Mouse (Mus musculus): ENCODE data around the gene Ids. TPM values are rescaled to one million over a fixed set of nuclear protein-coding genes. Genes with fewer than 3 reads are reported as not detected.
"Not testable (repeated sequence)": the region's sequence is repeated elsewhere in the genome, so short reads cannot be mapped to it uniquely, and the experiment has no call there.

Ids gene
- 2.1 and 3.1 TPM in 2 replicates for polyA plus RNA-seq (2015; fragmentation: Nextera tagmentation; extraction: Ambion mirVana)

DNA sequence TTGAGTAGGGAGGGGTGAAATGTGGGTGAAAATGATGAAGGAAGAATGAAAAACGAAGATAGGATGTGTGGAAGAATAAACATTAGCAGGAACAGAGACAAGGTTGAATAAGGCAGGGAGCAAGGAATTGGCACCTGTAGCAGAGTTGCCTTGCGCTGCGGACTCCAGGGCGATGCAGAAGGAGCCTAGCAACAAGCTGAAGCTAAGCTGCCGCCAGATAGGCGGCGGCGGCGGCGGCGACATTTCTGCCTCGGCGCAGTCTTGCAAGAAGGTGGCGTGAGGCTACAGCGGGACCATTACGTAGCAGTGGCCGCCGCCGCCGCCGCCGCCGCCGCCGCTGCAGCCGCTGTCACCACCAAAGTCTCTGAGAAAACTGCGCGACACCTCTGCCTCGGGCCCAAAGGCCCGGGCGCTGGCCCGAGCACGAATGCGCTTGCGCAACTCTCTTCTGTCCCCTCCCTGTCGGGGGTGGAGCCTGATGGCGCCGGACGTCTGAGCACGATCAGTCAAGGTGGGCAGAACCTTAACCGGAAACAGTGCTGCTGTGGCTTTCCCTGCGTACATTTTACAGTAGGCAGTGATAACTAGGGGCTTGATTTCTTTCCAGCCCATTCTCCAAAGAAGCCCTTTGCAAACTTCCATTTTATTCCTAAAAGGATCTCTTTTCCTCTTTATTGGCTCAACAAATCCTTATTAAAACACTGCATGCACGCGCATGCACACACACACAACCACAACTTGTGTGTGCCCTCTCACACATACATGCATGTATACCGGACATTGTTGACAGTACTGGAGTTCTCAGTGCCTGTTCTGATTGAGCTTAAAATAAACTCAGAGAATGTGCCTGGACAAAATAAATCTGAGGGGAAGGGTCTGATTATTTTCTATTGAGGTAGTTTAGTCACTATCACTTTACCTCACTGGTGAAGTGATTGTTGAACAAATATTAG is at the start of gene Ids:
Gene Ids (minus strand): TSS at position 424 of the 953 bp plus-strand sequence.
- WGBS = 17% methylated on average over 36 of the region's 45 CpGs
- Histone ChIP-seq H3K4me1 (replicated peaks) (no peaks in the 10 kb centered on the region), H3K27ac (no peak within 1 kb of the TSS), H3K9ac (0 out of 2 replicates have a peak within 1 kb of the TSS, but pooled peaks have one; percentile 37), H3K4me2 (replicated peaks) (peak within 1 kb of the TSS; percentile 55), H3K4me3 (replicated peaks) (peak within 1 kb of the TSS; percentile 43), H3K36me3 (no peaks in the 10 kb centered on the region), H3K9me3 (no peaks in the 10 kb centered on the region), H3K27me3 (replicated peaks) (no peaks in the 10 kb centered on the region)
- peak; percentile 97 for ATAC-seq

GRCm38 (mm10) chrX:70392636-70393035 is 27.8 kb upstream of the Ids start:
- not testable (repeated sequence) for H3K4me3 ChIP-seq (replicated peaks); H3K27ac ChIP-seq; H3K27me3 ChIP-seq (replicated peaks); H3K9me3 ChIP-seq; ATAC-seq; H3K4me1 ChIP-seq (replicated peaks); H3K36me3 ChIP-seq; H3K4me2 ChIP-seq (replicated peaks); H3K9ac ChIP-seq

- peak overlapping the region; percentile 49 for H3K4me3 ChIP-seq (replicated peaks)
- H3K9ac ChIP-seq = peak overlapping the region; percentile 54
- H3K4me2 ChIP-seq (replicated peaks) = peak overlapping the region; percentile 58
- ATAC-seq = peak; percentile 62
- H3K9me3 ChIP-seq = no peaks in the 10 kb centered on the region
- 29% methylated on average over 11 of the region's 11 CpGs for WGBS
- H3K27me3 ChIP-seq (replicated peaks) = no peaks in the 10 kb centered on the region
- H3K4me1 ChIP-seq (replicated peaks) = no peaks in the 10 kb centered on the region
- no peaks in the 10 kb centered on the region for H3K36me3 ChIP-seq
- peak overlapping the region; percentile 66 for H3K27ac ChIP-seq
These were observed 21.1 kb upstream of the Ids start for GRCm38 (mm10) chrX:70385962-70386351.

DNA sequence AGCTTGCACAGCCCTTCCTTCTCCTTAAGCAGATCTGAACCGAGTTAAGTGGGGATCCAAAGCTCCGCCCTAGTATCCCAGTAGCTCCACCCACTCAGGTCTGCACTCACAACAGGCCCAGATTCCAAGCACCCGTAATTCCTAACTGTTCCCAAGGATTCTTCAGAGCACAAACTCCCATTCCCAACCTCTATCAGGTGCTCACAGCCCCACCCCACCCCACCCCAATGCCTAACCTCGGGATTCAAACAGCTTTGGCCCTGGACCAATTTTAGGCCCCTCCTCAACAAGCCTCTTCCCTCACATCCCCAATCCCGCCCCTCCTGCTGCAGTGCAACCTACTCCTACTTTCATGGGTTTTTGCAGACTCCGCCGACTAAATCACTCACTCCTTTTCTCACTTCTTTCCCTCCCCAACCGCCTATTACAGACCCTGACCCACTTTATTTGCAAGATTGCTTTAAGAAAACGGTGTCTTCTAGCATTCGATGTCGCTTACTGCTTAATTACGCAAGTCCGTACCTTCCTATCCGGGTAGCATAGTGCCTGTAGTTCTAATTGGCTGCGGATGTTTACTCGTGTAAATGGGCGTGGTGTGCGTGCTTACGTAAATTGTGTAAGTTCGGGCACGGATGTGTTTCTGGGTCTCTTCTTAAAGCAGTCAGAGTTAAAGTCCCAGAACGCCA is 20.5 kb upstream of the Ids start, which contains the start of gene 1110012L19Rik:
Gene 1110012L19Rik (plus strand): TSS at position 602 of the 686 bp plus-strand sequence.
- Histone ChIP-seq H3K4me2 (replicated peaks) (peak within 1 kb of the TSS; percentile 58), H3K36me3 (no peaks in the 10 kb centered on the region), H3K4me1 (replicated peaks) (no peaks in the 10 kb centered on the region), H3K27ac (peak within 1 kb of the TSS; percentile 66), H3K9ac (peak within 1 kb of the TSS; percentile 54), H3K27me3 (replicated peaks) (no peaks in the 10 kb centered on the region), H3K9me3 (no peaks in the 10 kb centered on the region), H3K4me3 (replicated peaks) (peak within 1 kb of the TSS; percentile 49)
- 13% methylated on average over 22 of the region's 22 CpGs for whole genome bisulfite sequencing
- ATAC-seq = peak; percentile 98

GRCm38 (mm10) chrX:70384917-70385275 is 20.0 kb upstream of the Ids start:
- no peaks in the 10 kb centered on the region for H3K4me1 ChIP-seq (replicated peaks)
- no peak for ATAC-seq
- WGBS = 54% methylated on average over 3 of the region's 3 CpGs
- H3K27ac ChIP-seq = peak overlapping the region; percentile 66; the same call in 1 of the 2 replicates
- H3K36me3 ChIP-seq = no peaks in the 10 kb centered on the region
- peak overlapping the region; percentile 52 for H3K4me2 ChIP-seq (replicated peaks)
- H3K4me3 ChIP-seq (replicated peaks) = peak overlapping the region; percentile 49
- H3K9ac ChIP-seq = no peak overlapping the region
- H3K27me3 ChIP-seq (replicated peaks) = no peaks in the 10 kb centered on the region
- no peaks in the 10 kb centered on the region for H3K9me3 ChIP-seq

DNA sequence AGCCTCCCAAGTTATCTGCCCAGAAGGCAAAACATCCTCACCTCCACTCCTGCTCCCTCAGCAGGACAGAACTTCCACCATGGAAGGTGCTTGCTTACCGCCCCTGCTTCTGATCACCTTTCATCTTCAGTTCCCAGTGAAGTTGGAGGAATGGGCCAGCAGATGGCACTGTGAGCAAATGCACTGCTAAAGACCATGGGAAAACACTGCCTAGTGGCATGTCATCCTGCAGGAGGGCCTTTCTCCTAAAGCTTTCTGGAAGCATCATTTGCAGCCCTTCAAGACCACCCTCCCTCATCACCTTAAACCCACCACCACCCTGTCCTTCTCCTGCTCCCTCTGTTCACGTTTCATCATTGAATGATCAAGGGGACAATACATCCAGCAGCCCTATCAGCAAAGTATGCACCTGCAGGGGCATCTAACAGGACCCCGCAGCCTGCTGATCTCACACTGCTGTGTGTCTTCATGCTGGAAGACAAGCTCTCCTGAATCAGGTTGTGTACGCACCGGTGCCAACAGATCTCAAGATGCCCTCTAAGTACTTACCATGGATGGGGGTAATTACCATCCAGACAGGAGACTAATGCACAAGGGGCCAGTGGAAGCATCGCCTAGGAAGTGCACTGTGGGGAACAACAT is 9.7 kb upstream of the Ids start:
- WGBS = 65% methylated on average over 5 of the region's 6 CpGs
- H3K27me3 ChIP-seq (replicated peaks); ATAC-seq; H3K9me3 ChIP-seq; H3K4me3 ChIP-seq (replicated peaks); H3K27ac ChIP-seq; H3K4me2 ChIP-seq (replicated peaks); H3K36me3 ChIP-seq; H3K9ac ChIP-seq; H3K4me1 ChIP-seq (replicated peaks): not testable (repeated sequence)

DNA sequence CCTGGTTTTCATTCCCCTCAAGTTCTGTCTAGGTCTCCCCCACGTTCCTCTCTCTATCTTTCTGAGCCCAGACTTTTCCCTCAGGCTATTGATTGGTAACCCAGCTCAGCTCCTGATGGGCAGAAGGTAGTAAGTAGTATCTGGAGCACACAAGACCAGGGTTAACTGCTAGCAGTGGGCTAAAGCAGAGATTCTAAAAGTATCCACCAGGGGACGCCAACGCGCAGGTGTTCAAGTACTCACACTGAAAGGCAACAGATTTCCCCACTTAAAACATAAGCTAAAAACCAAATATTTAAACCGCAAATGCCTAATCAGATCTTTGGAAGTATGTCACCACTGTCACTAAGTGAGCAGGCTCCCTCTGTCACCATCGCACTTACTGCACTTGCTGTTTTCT is 4.9 kb upstream of the Ids start:
- not testable (repeated sequence) for H3K9me3 ChIP-seq; H3K4me1 ChIP-seq (replicated peaks); H3K9ac ChIP-seq; H3K27ac ChIP-seq; H3K4me3 ChIP-seq (replicated peaks); H3K4me2 ChIP-seq (replicated peaks); ATAC-seq; H3K36me3 ChIP-seq; H3K27me3 ChIP-seq (replicated peaks)
- WGBS = 30% methylated on average over 2 of the region's 6 CpGs

- Histone ChIP-seq H3K9ac (no peak overlapping the region), H3K4me2 (replicated peaks) (peak overlapping the region; percentile 55), H3K36me3 (no peaks in the 10 kb centered on the region), H3K27me3 (replicated peaks) (no peaks in the 10 kb centered on the region), H3K4me1 (replicated peaks) (no peaks in the 10 kb centered on the region), H3K27ac (no peak overlapping the region), H3K4me3 (replicated peaks) (peak overlapping the region; percentile 43), H3K9me3 (no peaks in the 10 kb centered on the region)
- ATAC-seq = no peak
- WGBS = 70% methylated on average over 1 of the region's 1 CpGs
These were observed 682 bp downstream of the Ids start for GRCm38 (mm10) chrX:70364202-70364601.

GRCm38 (mm10) chrX:70363446-70363845 is 1.4 kb downstream of the Ids start:
- no peaks in the 10 kb centered on the region for H3K27me3 ChIP-seq (replicated peaks)
- no peak overlapping the region for H3K4me2 ChIP-seq (replicated peaks)
- H3K4me3 ChIP-seq (replicated peaks) = no peak overlapping the region
- no peaks in the 10 kb centered on the region for H3K9me3 ChIP-seq
- no peaks in the 10 kb centered on the region for H3K4me1 ChIP-seq (replicated peaks)
- ATAC-seq = no peak
- 85% methylated on average over 5 of the region's 5 CpGs for WGBS
- H3K27ac ChIP-seq = no peak overlapping the region
- no peak overlapping the region for H3K9ac ChIP-seq
- no peaks in the 10 kb centered on the region for H3K36me3 ChIP-seq

DNA sequence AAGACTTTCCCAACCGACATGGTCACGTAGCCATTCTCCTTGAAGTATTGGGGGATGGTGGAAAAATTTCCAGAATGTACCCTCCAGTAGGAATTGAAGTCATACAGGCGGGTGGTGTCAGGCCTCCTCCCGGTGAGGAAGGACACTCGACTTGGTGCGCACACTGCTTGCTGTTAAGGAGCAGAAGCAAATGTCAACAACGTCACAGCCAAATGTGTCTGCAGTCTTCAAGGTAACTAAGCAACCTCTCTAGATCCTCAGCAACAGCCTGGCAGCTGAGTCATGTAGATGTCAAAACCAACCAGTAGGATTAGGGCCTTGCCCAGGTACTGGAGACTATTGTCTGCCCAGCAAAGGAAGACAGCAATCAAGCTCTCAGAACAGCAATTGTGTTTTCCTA is 1.9 kb downstream of the Ids start:
- no peak for ATAC-seq
- H3K27ac ChIP-seq = no peak overlapping the region
- H3K9me3 ChIP-seq = no peaks in the 10 kb centered on the region
- H3K27me3 ChIP-seq (replicated peaks) = no peaks in the 10 kb centered on the region
- H3K36me3 ChIP-seq = no peaks in the 10 kb centered on the region
- H3K4me1 ChIP-seq (replicated peaks) = no peaks in the 10 kb centered on the region
- H3K4me2 ChIP-seq (replicated peaks) = no peak overlapping the region
- H3K4me3 ChIP-seq (replicated peaks) = no peak overlapping the region
- 88% methylated on average over 7 of the region's 7 CpGs for WGBS
- no peak overlapping the region for H3K9ac ChIP-seq

- Histone ChIP-seq H3K27me3 (replicated peaks) (no peaks in the 10 kb centered on the region), H3K4me3 (replicated peaks) (no peak overlapping the region), H3K9me3 (no peaks in the 10 kb centered on the region), H3K4me2 (replicated peaks) (no peak overlapping the region), H3K4me1 (replicated peaks) (no peaks in the 10 kb centered on the region), H3K27ac (no peak overlapping the region), H3K9ac (no peak overlapping the region), H3K36me3 (no peaks in the 10 kb centered on the region)
- no peak for ATAC-seq
- WGBS = 29% methylated on average over 6 of the region's 6 CpGs
These were observed 34.6 kb downstream of the Ids start for GRCm38 (mm10) chrX:70330202-70330843.
